Mouse (Mus musculus): ENCODE data around the gene Ddx41. TPM values are rescaled to one million over a fixed set of nuclear protein-coding genes. Genes with fewer than 3 reads are reported as not detected.

Gene Ddx41
- polyA plus RNA-seq, 1 experiment = 26.2 TPM

DNA sequence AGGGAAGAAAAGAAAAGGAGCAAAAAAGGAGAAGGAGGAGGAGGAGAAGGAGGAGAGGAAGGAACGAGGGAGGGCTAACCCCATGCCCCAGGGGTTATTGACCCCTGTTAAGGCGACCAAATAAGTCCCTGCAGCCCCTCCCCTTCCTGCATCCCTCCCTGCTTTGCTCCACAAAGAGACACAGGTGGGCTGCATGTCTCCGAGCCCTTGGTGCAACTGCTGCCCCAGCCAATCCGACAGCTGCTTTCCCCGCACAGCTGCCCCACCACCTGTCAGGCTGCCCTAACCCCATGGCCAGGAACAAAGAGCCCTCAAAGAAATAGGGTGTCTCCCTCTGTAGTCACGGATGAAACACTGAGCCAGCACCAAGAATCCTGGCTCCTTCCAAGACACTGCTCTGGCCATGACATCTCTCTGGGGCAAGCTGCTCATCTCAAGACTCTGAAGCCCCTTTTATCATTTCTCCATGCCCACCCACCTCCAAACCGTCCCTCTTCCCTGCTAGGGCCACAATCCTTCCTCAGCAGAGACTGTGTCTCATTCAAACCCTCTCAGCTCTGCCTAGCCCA lies 51.9 kb downstream of the Ddx41 start:
- Histone ChIP-seq H3K4me1 (ENCODE audit: control insufficient read depth, insufficient read depth, low read length) (peaks cover 32% of the 10 kb centered on the region), H3K4me3 (ENCODE audit: insufficient read depth, low read length) (no peak overlapping the region), H3K27ac (ENCODE audit: insufficient read depth, low read length) (0 out of 2 replicates have a peak overlapping the region, but pooled peaks have one; percentile 86)
- no peak for TF ChIP-seq POLR2A (IDR thresholded peaks at IDR 0.05; ENCODE audit: low read depth, low read length)
- no peak for TF ChIP-seq CTCF (IDR thresholded peaks at IDR 0.05; ENCODE audit: borderline replicate concordance, insufficient read depth, low read length)

DNA sequence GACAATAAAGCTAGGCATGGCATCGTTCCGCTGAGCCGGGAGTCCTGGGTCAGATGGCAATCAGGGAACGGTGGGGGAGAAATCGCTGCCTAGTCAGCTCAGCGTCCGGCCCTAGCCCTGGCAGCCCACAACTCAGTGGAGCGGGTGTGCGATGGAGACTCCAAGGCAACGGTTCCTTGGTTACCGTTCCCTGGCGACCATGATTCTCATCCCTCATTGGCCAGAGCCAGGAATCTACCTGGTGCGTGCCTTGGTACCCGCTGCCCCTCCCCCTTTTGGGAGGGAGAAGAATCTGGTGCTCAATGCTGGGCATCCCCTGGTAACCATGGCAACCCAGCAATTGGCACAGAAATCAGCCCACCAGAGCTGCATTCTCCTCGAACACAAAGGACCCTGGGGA lies 52.9 kb downstream of the Ddx41 start:
- TF ChIP-seq POLR2A (IDR thresholded peaks at IDR 0.05; ENCODE audit: low read depth, low read length) (no peak), CTCF (IDR thresholded peaks at IDR 0.05; ENCODE audit: borderline replicate concordance, insufficient read depth, low read length) (no peak)
- peak overlapping the region; percentile 86 for H3K27ac ChIP-seq (ENCODE audit: insufficient read depth, low read length)
- H3K4me1 ChIP-seq (ENCODE audit: control insufficient read depth, insufficient read depth, low read length) = peaks cover 32% of the 10 kb centered on the region
- H3K4me3 ChIP-seq (ENCODE audit: insufficient read depth, low read length) = no peak overlapping the region

DNA sequence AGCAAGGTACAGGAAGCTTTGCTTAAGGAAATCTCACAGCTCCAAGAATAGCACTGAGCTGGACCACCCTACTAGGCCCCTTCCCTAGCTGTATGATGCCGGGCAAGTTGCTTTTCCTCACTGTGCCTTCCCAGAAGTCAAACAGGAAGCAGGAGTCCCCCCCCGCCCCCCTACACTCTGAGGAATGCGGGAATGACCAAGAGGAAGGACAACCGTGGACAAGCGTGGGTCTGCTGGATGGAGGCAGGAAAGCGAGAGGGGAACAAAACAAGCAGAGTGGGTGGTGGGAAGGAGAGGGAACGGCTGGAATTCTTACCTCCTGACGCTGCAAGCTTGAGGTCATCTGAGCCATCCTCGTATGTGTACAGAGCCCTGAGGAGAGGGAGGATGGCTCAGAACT lies 53.4 kb downstream of the Ddx41 start:
- Histone ChIP-seq H3K4me1 (ENCODE audit: control insufficient read depth, insufficient read depth, low read length) (peaks cover 32% of the 10 kb centered on the region), H3K27ac (ENCODE audit: insufficient read depth, low read length) (peak overlapping the region; percentile 86)

DNA sequence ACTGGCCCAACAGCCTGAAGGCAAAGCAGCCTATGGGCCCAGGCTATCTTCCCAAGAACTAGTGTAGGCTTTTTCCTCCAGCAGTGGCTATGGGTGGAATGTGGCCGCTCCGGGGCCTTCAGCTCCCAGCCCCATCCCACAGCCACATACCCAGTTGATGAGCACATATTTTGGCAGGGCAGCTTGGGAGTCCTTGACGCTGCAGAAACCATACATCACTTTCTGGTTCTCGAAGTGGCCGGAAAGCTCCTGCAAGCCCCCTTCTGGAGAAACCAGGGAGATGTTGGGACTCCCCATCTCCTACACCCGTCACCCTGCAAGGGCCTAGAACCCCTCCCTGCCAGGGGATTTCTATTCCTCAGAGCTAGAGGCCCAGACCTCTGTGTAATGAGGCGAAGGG lies 53.9 kb downstream of the Ddx41 start:
- peak overlapping the region; percentile 86 for H3K27ac ChIP-seq (ENCODE audit: insufficient read depth, low read length)
- H3K4me3 ChIP-seq (ENCODE audit: insufficient read depth, low read length) = no peak overlapping the region
- H3K4me1 ChIP-seq (ENCODE audit: control insufficient read depth, insufficient read depth, low read length) = peaks cover 32% of the 10 kb centered on the region
- TF ChIP-seq CTCF (IDR thresholded peaks at IDR 0.05; ENCODE audit: borderline replicate concordance, insufficient read depth, low read length) (no peak), POLR2A (IDR thresholded peaks at IDR 0.05; ENCODE audit: low read depth, low read length) (no peak)

More for the DNA sequence above, 53.4 kb downstream of the Ddx41 start:
- no peak overlapping the region for H3K4me3 ChIP-seq (ENCODE audit: insufficient read depth, low read length)
- no peak for TF ChIP-seq POLR2A (IDR thresholded peaks at IDR 0.05; ENCODE audit: low read depth, low read length)

Other genes with a start within 250 kb of the Ddx41 start
- 267 and 295 TPM in 2 replicates for gene Prelid1, start 216.2 kb downstream of the Ddx41 start, polyA plus RNA-seq (2011; ENCODE audit: insufficient read length, low read depth, missing spikeins)
- 41.4 and 48.0 TPM in 2 replicates for gene Rab24, start 214.7 kb downstream of the Ddx41 start, polyA plus RNA-seq (2011; ENCODE audit: insufficient read length, low read depth, missing spikeins)
- 9.5 and 19.0 TPM in 2 replicates for gene Mxd3, start 206.8 kb downstream of the Ddx41 start, polyA plus RNA-seq (2011; ENCODE audit: insufficient read length, low read depth, missing spikeins)
- gene Lman2, start 173.9 kb downstream of the Ddx41 start, polyA plus RNA-seq (2011; ENCODE audit: insufficient read length, low read depth, missing spikeins) = 66.9 and 70.7 TPM in 2 replicates
- not detected in 2 replicates for gene Rgs14, start 166.9 kb downstream of the Ddx41 start, polyA plus RNA-seq (2011; ENCODE audit: insufficient read length, low read depth, missing spikeins)
- not detected in 2 replicates for gene Slc34a1, start 138.5 kb downstream of the Ddx41 start, polyA plus RNA-seq (2011; ENCODE audit: insufficient read length, low read depth, missing spikeins)
- gene Pfn3, start 121.4 kb downstream of the Ddx41 start, polyA plus RNA-seq (2011; ENCODE audit: insufficient read length, low read depth, missing spikeins) = not detected in 2 replicates
- not detected in 2 replicates for gene F12, start 109.9 kb downstream of the Ddx41 start, polyA plus RNA-seq (2011; ENCODE audit: insufficient read length, low read depth, missing spikeins)
- 37.7 and 42.9 TPM in 2 replicates for gene Grk6, start 91.6 kb downstream of the Ddx41 start, polyA plus RNA-seq (2011; ENCODE audit: insufficient read length, low read depth, missing spikeins)
- gene Prr7, start 72.4 kb downstream of the Ddx41 start, polyA plus RNA-seq (2011; ENCODE audit: insufficient read length, low read depth, missing spikeins) = 2.5 and 4.6 TPM in 2 replicates
- 105 and 139 TPM in 2 replicates for gene Dbn1, start 48.5 kb downstream of the Ddx41 start, polyA plus RNA-seq (2011; ENCODE audit: insufficient read length, low read depth, missing spikeins)
- 132 and 179 TPM in 2 replicates for gene Pdlim7, start 23.0 kb downstream of the Ddx41 start, polyA plus RNA-seq (2011; ENCODE audit: insufficient read length, low read depth, missing spikeins)
- gene Dok3, start 7.4 kb downstream of the Ddx41 start, polyA plus RNA-seq (2011; ENCODE audit: insufficient read length, low read depth, missing spikeins) = 0.60 and 0.79 TPM in 2 replicates
- gene Fam193b, start 34.5 kb upstream of the Ddx41 start, polyA plus RNA-seq (2011; ENCODE audit: insufficient read length, low read depth, missing spikeins) = 20.9 and 24.5 TPM in 2 replicates
- gene Tmed9, start 37.1 kb upstream of the Ddx41 start, polyA plus RNA-seq (2011; ENCODE audit: insufficient read length, low read depth, missing spikeins) = 228 and 231 TPM in 2 replicates
- gene B4galt7, start 63.2 kb upstream of the Ddx41 start, polyA plus RNA-seq (2011; ENCODE audit: insufficient read length, low read depth, missing spikeins) = 16.4 and 18.7 TPM in 2 replicates
- gene Caml, start 86.3 kb upstream of the Ddx41 start, polyA plus RNA-seq (2011; ENCODE audit: insufficient read length, low read depth, missing spikeins) = 47.1 and 50.0 TPM in 2 replicates
- gene Ddx46, start 98.4 kb upstream of the Ddx41 start, polyA plus RNA-seq (2011; ENCODE audit: insufficient read length, low read depth, missing spikeins) = 46.6 and 52.8 TPM in 2 replicates
- gene B230219D22Rik, start 156.5 kb upstream of the Ddx41 start, polyA plus RNA-seq (2011; ENCODE audit: insufficient read length, low read depth, missing spikeins) = 91.3 and 96.3 TPM in 2 replicates
- gene Txndc15, start 178.0 kb upstream of the Ddx41 start, polyA plus RNA-seq (2011; ENCODE audit: insufficient read length, low read depth, missing spikeins) = 48.4 and 54.2 TPM in 2 replicates
- gene Pcbd2, start 190.7 kb upstream of the Ddx41 start, polyA plus RNA-seq (2011; ENCODE audit: insufficient read length, low read depth, missing spikeins) = 31.9 and 33.0 TPM in 2 replicates
- not detected in 2 replicates for gene Catsper3, start 247.9 kb upstream of the Ddx41 start, polyA plus RNA-seq (2011; ENCODE audit: insufficient read length, low read depth, missing spikeins)